Mouse (Mus musculus) cerebellum, adult 2 months (tissue): Measurements from ENCODE around the gene Gadd45g.

ENCODE experiments used
- CTCF ChIP-seq: fragments of 200-500 bp; IDR thresholded peaks from 2 replicates; pipeline ENCODE4 v1.5.1; 2011; ENCODE audit warnings: low read depth, mild to moderate bottlenecking, control low read depth, low read length, moderate library complexity, borderline replicate concordance; ENCODE audit not compliant: insufficient read depth
- POLR2A ChIP-seq: fragments of 200-500 bp; IDR thresholded peaks from 2 replicates; pipeline ENCODE4 v1.6.1; 2011; ENCODE audit warnings: low read length, control low read depth, borderline replicate concordance; ENCODE audit not compliant: insufficient read depth

GRCm38 (mm10) chr13:51813621-51814615, 32.6 kb upstream of the Gadd45g start:
- no peak for TF ChIP-seq CTCF
- TF ChIP-seq POLR2A: no peak
